Mouse (Mus musculus) midbrain, postnatal 0 days (tissue): ENCODE measurements around the gene 1700017D01Rik. TPM values are rescaled to one million over a fixed set of nuclear protein-coding genes. Genes with fewer than 3 reads are reported as not detected.
A peak's percentile ranks its signal among the peaks of the same experiment; 100 is the strongest.
"Not testable (repeated sequence)": the region's sequence is repeated elsewhere in the genome, so short reads cannot be mapped to it uniquely, and the experiment has no call there.

Source experiments
- ATAC-seq: fragments of 200-750 bp; cut with Nextera tagmentation; 2 replicates; pipeline ENCODE4 v1.8.0; 2017; ENCODE audit warnings: moderate number of reproducible peaks, mild to moderate bottlenecking, moderate TSS enrichment, moderate library complexity; ENCODE audit not compliant: low FRiP score
- DNase-seq: peaks from one replicate; pipeline ENCODE4 v3.0.0-alpha.2; 2015; ENCODE audit warnings: low spot score
- H3K27ac ChIP-seq: fragments of 300-500 bp; sonication (generic); 2 replicates; pipeline ENCODE4 v1.5.1; 2014; ENCODE audit warnings: low read depth, mild to moderate bottlenecking, low read length, mixed read lengths
- H3K27me3 ChIP-seq: fragments of 300-500 bp; sonication (generic); 2 replicates; pipeline ENCODE4 v1.6.1; 2014; ENCODE audit warnings: low read length, control low read depth, mixed read lengths; ENCODE audit not compliant: insufficient read depth
- H3K36me3 ChIP-seq: fragments of 300-500 bp; sonication (generic); 2 replicates; pipeline ENCODE4 v1.6.1; 2014; ENCODE audit warnings: low read length, control low read depth, mixed read lengths; ENCODE audit not compliant: insufficient read depth
- H3K4me1 ChIP-seq: fragments of 300-500 bp; sonication (generic); 2 replicates; pipeline ENCODE4 v1.6.1; 2014; ENCODE audit warnings: mild to moderate bottlenecking, control low read depth, antibody characterized with exemption, low read length, mixed read lengths; ENCODE audit not compliant: insufficient read depth
- H3K4me2 ChIP-seq: fragments of 300-500 bp; sonication (generic); 2 replicates; pipeline ENCODE4 v1.6.1; 2014; ENCODE audit warnings: low read depth, mild to moderate bottlenecking, low read length, mixed read lengths; ENCODE audit not compliant: poor library complexity, severe bottlenecking
- H3K4me3 ChIP-seq: fragments of 300-500 bp; sonication (generic); 2 replicates; pipeline ENCODE4 v1.5.1; 2014; ENCODE audit warnings: low read depth, mild to moderate bottlenecking, low read length, moderate library complexity
- H3K9ac ChIP-seq: fragments of 300-500 bp; sonication (generic); replicated peaks from 2 replicates; pipeline ENCODE4 v1.6.1; 2014; ENCODE audit warnings: mild to moderate bottlenecking, low read length, moderate library complexity, mixed read lengths; ENCODE audit not compliant: poor library complexity, severe bottlenecking
- H3K9me3 ChIP-seq: fragments of 300-500 bp; sonication (generic); 2 replicates; pipeline ENCODE4 v1.6.1; 2016; ENCODE audit warnings: low read length, control low read depth
- CTCF ChIP-seq: IDR thresholded peaks from 2 replicates; pipeline ENCODE4 v1.5.1; 2016; ENCODE audit warnings: antibody characterized with exemption, mild to moderate bottlenecking
- WGBS: fragments of 180-500 bp; shearing (Covaris S2); extraction: QIAGEN DNeasy Blood & Tissue Kit; methylation state at CpG from one replicate; pipeline ENCODE4 v1.1.7; 2014; 5-methylcytosine and 5-hydroxymethylcytosine counted together
- polyA plus RNA-seq: library from polyadenylated mRNA; unstranded; fragments of >200 nt; fragmentation: Nextera tagmentation; extraction: Ambion mirVana; gene quantifications from 2 replicates; pipeline ENCODE4 v1.2.1, GENCODE M21; 2015
- total RNA-seq: library from RNA; depleted of rRNA; stranded (reverse); fragments of >200 nt; gene quantifications from 2 replicates; pipeline ENCODE4 v1.2.3, GENCODE M21; 2014; rRNA removed

The 1700017D01Rik gene
- total RNA-seq (not detected in 2 replicates), polyA plus RNA-seq (not detected in 2 replicates)

GRCm38 (mm10) chr19:11130776-11131175, at the start of gene 1700017D01Rik:
TSS of gene 1700017D01Rik (minus strand) at chr19:11130876.
- WGBS: 86% methylated on average over 8 of the region's 8 CpGs

GRCm38 (mm10) chr19:11177464-11177863, 46.8 kb upstream of the 1700017D01Rik start:
- 39% methylated on average over 2 of the region's 2 CpGs for WGBS
- Histone ChIP-seq H3K36me3 (no peaks in the 10 kb centered on the region), H3K27me3 (no peaks in the 10 kb centered on the region), H3K4me1 (no peaks in the 10 kb centered on the region), H3K4me2 (no peak overlapping the region), H3K27ac (no peak overlapping the region), H3K4me3 (no peak overlapping the region), H3K9ac (no peak overlapping the region), H3K9me3 (no peaks in the 10 kb centered on the region)
- 0 out of 2 replicates have a peak, but pooled peaks have one; percentile 20 for ATAC-seq
- TF ChIP-seq CTCF: no peak
- peak; percentile 4 for DNase-seq

More at GRCm38 (mm10) chr19:11130776-11131175, at the start of gene 1700017D01Rik:
- not testable (repeated sequence) for ATAC-seq, H3K9me3 ChIP-seq, H3K4me1 ChIP-seq, DNase-seq, H3K4me3 ChIP-seq, H3K36me3 ChIP-seq, H3K9ac ChIP-seq, H3K27ac ChIP-seq, H3K4me2 ChIP-seq, H3K27me3 ChIP-seq

- DNase-seq (no peak), ATAC-seq (no peak)
- H3K4me1 ChIP-seq: no peaks in the 10 kb centered on the region
- H3K27ac ChIP-seq: no peak within 1 kb of the TSS
- H3K9me3 ChIP-seq: no peaks in the 10 kb centered on the region
- WGBS: 44% methylated on average over 10 of the region's 10 CpGs
- no peak within 1 kb of the TSS for H3K4me3 ChIP-seq
- H3K4me2 ChIP-seq: no peak within 1 kb of the TSS
- H3K9ac ChIP-seq: no peak within 1 kb of the TSS
- TF ChIP-seq CTCF: no peak
- H3K27me3 ChIP-seq: no peaks in the 10 kb centered on the region
- H3K36me3 ChIP-seq: no peaks in the 10 kb centered on the region
Observed at GRCm38 (mm10) chr19:11165172-11165571, 34.5 kb upstream of the 1700017D01Rik start, which contains the start of gene 1700025F22Rik. TSS of gene 1700025F22Rik (minus strand) at chr19:11165320.

- H3K9me3 ChIP-seq, ATAC-seq, H3K4me2 ChIP-seq, H3K4me1 ChIP-seq, H3K9ac ChIP-seq, H3K4me3 ChIP-seq, H3K36me3 ChIP-seq, DNase-seq, H3K27ac ChIP-seq, H3K27me3 ChIP-seq: not testable (repeated sequence)
- 89% methylated on average over 6 of the region's 6 CpGs for WGBS
Observed at GRCm38 (mm10) chr19:11157890-11158289, 27.2 kb upstream of the 1700017D01Rik start.

DNA sequence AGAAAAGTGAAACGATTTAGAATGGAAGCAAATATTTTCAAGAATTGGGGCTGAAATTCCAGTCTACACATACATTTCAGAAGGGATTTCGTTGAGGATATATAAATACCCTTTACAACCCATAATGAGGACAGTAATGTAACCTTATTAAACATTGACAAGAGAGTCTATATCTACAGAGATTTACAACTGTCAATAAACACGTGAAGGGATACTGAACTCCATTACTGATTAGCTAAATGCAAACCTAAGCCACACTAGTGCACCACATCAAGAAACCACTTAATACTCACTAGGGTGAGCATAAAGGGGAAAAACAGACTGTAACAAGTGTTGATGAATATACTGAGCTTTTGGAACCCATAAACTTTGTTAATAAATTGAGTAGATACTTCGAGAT, 4.7 kb upstream of the 1700017D01Rik start:
- Histone ChIP-seq H3K9me3 (no peaks in the 10 kb centered on the region), H3K27me3 (no peaks in the 10 kb centered on the region), H3K4me1 (no peaks in the 10 kb centered on the region), H3K36me3 (no peaks in the 10 kb centered on the region), H3K9ac (no peak overlapping the region), H3K4me2 (no peak overlapping the region), H3K4me3 (no peak overlapping the region), H3K27ac (no peak overlapping the region)
- DNase-seq: no peak
- ATAC-seq: no peak
- no peak for TF ChIP-seq CTCF
- 81% methylated on average over 4 of the region's 4 CpGs for WGBS

DNA sequence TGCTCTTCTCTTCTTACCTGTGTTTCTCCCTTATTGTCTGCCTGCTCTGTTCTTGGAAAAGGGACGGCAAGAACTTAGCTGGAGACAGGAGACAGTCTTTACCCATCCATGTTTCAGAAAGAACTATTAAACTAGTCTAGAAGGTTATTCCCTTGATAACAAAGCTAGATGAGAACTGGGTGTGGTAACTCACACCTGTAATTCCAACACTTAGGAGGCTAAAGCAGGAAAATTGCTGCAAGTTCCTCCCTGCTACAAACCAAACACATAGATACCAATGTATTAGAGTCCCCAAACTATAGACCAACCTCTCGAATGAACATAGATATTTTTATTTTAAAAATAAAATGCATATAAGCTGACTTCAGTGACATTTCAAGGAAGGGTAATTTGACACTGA, 4.2 kb upstream of the 1700017D01Rik start:
- H3K4me2 ChIP-seq: no peak overlapping the region
- H3K4me1 ChIP-seq: no peaks in the 10 kb centered on the region
- no peaks in the 10 kb centered on the region for H3K36me3 ChIP-seq
- H3K4me3 ChIP-seq: no peak overlapping the region
- ATAC-seq (no peak), DNase-seq (no peak)
- TF ChIP-seq CTCF: no peak
- H3K9ac ChIP-seq: no peak overlapping the region
- H3K9me3 ChIP-seq: no peaks in the 10 kb centered on the region
- no peaks in the 10 kb centered on the region for H3K27me3 ChIP-seq
- H3K27ac ChIP-seq: no peak overlapping the region
- 89% methylated on average over 2 of the region's 2 CpGs for WGBS
